Mouse (Mus musculus) E14TG2a.4 (cell line): ENCODE data around the gene Tenm4.
A peak's percentile ranks its signal among the peaks of the same experiment; 100 is the strongest.

Source experiments
- H3K27me3 ChIP-seq: 2 replicates; pipeline ENCODE4 v1.6.1; 2014; ENCODE audit warnings: low read length, control low read depth; ENCODE audit not compliant: insufficient read depth
- H3K36me3 ChIP-seq: 2 replicates; pipeline ENCODE4 v1.6.1; 2014; ENCODE audit warnings: low read length, control low read depth; ENCODE audit not compliant: insufficient read depth
- H3K4me1 ChIP-seq: replicated peaks from 2 replicates; pipeline ENCODE4 v1.6.1; 2014; ENCODE audit warnings: low read depth, low read length, control low read depth
- H3K4me3 ChIP-seq: replicated peaks from 2 replicates; pipeline ENCODE4 v1.5.1; 2014; ENCODE audit warnings: mild to moderate bottlenecking, low read length
- H3K9me3 ChIP-seq: 2 replicates; pipeline ENCODE4 v1.6.1; 2014; ENCODE audit warnings: low read length, control low read depth
- CTCF ChIP-seq: conservative IDR thresholded peaks from 2 replicates; pipeline ENCODE4 v1.5.1; 2014; ENCODE audit warnings: low read length
- NANOG ChIP-seq: IDR thresholded peaks from 2 replicates; pipeline ENCODE4 v1.6.1; 2014; ENCODE audit warnings: borderline replicate concordance, low read length, mixed read lengths
- POU5F1 ChIP-seq: IDR thresholded peaks from 2 replicates; pipeline ENCODE4 v1.6.1; 2014; ENCODE audit warnings: low read length, borderline replicate concordance

Gene Tenm4

GRCm38 (mm10) chr7:96767090-96767489 lies 596.0 kb downstream of the Tenm4 start:
- TF ChIP-seq CTCF (no peak), POU5F1 (no peak), NANOG (no peak)
- Histone ChIP-seq H3K27me3 (0 out of 2 replicates have a peak, but pooled peaks cover 3% of the 10 kb centered on the region), H3K9me3 (peaks cover 3% of the 10 kb centered on the region; the same call in 1 of the 2 replicates), H3K4me1 (peaks cover 11% of the 10 kb centered on the region; the same call in 1 of the 2 replicates), H3K36me3 (no peaks in the 10 kb centered on the region), H3K4me3 (no peak overlapping the region)

GRCm38 (mm10) chr7:96768718-96769117 lies 597.7 kb downstream of the Tenm4 start:
- Histone ChIP-seq H3K9me3 (peaks cover 3% of the 10 kb centered on the region; the same call in 1 of the 2 replicates), H3K36me3 (no peaks in the 10 kb centered on the region), H3K27me3 (0 out of 2 replicates have a peak, but pooled peaks cover 3% of the 10 kb centered on the region), H3K4me1 (peaks cover 26% of the 10 kb centered on the region), H3K4me3 (no peak overlapping the region)
- TF ChIP-seq NANOG (no peak), POU5F1 (no peak), CTCF (no peak)

GRCm38 (mm10) chr7:96769784-96770183 lies 598.7 kb downstream of the Tenm4 start:
- Histone ChIP-seq H3K27me3 (0 out of 2 replicates have a peak, but pooled peaks cover 3% of the 10 kb centered on the region), H3K4me3 (no peak overlapping the region), H3K36me3 (peaks cover 6% of the 10 kb centered on the region; the same call in 1 of the 2 replicates), H3K9me3 (peaks cover 3% of the 10 kb centered on the region; the same call in 1 of the 2 replicates), H3K4me1 (peaks cover 29% of the 10 kb centered on the region)
- TF ChIP-seq NANOG (no peak), POU5F1 (no peak), CTCF (peak; percentile 86)

GRCm38 (mm10) chr7:96772966-96773365 lies 601.9 kb downstream of the Tenm4 start:
- peaks cover 25% of the 10 kb centered on the region for H3K9me3 ChIP-seq
- peaks cover 10% of the 10 kb centered on the region for H3K36me3 ChIP-seq
- TF ChIP-seq POU5F1 (no peak), CTCF (no peak), NANOG (no peak)
- H3K27me3 ChIP-seq = no peaks in the 10 kb centered on the region; the same call in 1 of the 2 replicates
- peaks cover 33% of the 10 kb centered on the region for H3K4me1 ChIP-seq
- no peak overlapping the region for H3K4me3 ChIP-seq

- Histone ChIP-seq H3K36me3 (peaks cover 10% of the 10 kb centered on the region), H3K4me1 (peaks cover 36% of the 10 kb centered on the region), H3K27me3 (no peaks in the 10 kb centered on the region; the same call in 1 of the 2 replicates), H3K9me3 (peaks cover 26% of the 10 kb centered on the region), H3K4me3 (no peak overlapping the region)
- no peak for TF ChIP-seq CTCF
- no peak for TF ChIP-seq POU5F1
- no peak for TF ChIP-seq NANOG
These were observed 602.7 kb downstream of the Tenm4 start for GRCm38 (mm10) chr7:96773585-96774225.

GRCm38 (mm10) chr7:96775080-96775486 lies 604.0 kb downstream of the Tenm4 start:
- H3K4me3 ChIP-seq = no peak overlapping the region
- no peaks in the 10 kb centered on the region; the same call in 1 of the 2 replicates for H3K27me3 ChIP-seq
- H3K4me1 ChIP-seq = peaks cover 27% of the 10 kb centered on the region
- TF ChIP-seq NANOG = no peak
- no peak for TF ChIP-seq CTCF
- TF ChIP-seq POU5F1 = no peak
- H3K36me3 ChIP-seq = peaks cover 10% of the 10 kb centered on the region
- H3K9me3 ChIP-seq = peaks cover 26% of the 10 kb centered on the region

GRCm38 (mm10) chr7:96777938-96778600 lies 607.0 kb downstream of the Tenm4 start:
- Histone ChIP-seq H3K4me1 (peaks cover 19% of the 10 kb centered on the region), H3K36me3 (peaks cover 10% of the 10 kb centered on the region), H3K9me3 (peaks cover 26% of the 10 kb centered on the region), H3K27me3 (no peaks in the 10 kb centered on the region; the same call in 1 of the 2 replicates), H3K4me3 (no peak overlapping the region)
- no peak for TF ChIP-seq POU5F1
- no peak for TF ChIP-seq CTCF
- no peak for TF ChIP-seq NANOG

GRCm38 (mm10) chr7:96778601-96778969 lies 607.5 kb downstream of the Tenm4 start:
- Histone ChIP-seq H3K27me3 (no peaks in the 10 kb centered on the region; the same call in 1 of the 2 replicates), H3K4me1 (peaks cover 14% of the 10 kb centered on the region), H3K36me3 (peaks cover 10% of the 10 kb centered on the region), H3K9me3 (peaks cover 26% of the 10 kb centered on the region), H3K4me3 (no peak overlapping the region)
- TF ChIP-seq NANOG = no peak
- peak; percentile 22 for TF ChIP-seq CTCF
- TF ChIP-seq POU5F1 = no peak
